Mouse (Mus musculus): ENCODE measurements at regions not wholly inside any gene's neighbourhood (a gene's known extent, or its start where the extent isn't known, plus 50 kb on each side); places are given as distances from the start of the nearest gene placed in this dataset.

- no peak for DNase-seq (ENCODE audit: low spot score in 2 of 2)
These were observed 65.1 kb upstream of the Tab2 start for GRCm38 (mm10) chr10:8020916-8021705.

DNA sequence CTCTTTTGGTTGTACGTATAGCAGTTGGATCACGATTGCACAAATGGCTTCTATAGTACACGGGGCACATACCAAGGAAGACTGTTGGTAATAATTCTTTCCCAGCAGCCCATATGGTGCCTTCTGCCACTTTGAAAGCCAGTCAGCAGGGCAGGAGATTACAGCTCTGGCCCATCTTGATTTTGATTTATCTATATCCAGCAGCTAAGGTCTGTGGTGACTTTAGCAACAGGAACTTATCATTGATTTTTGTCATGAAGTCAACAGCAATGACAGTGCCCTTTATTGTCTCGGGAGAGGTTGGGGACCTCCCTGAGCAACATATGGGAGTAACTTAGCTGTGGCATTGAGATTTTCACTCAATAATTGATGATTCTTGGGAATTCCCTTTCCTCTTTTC lies 64.1 kb upstream of the Tab2 start:
- no peak for DNase-seq (ENCODE audit: low spot score in 2 of 2)

DNA sequence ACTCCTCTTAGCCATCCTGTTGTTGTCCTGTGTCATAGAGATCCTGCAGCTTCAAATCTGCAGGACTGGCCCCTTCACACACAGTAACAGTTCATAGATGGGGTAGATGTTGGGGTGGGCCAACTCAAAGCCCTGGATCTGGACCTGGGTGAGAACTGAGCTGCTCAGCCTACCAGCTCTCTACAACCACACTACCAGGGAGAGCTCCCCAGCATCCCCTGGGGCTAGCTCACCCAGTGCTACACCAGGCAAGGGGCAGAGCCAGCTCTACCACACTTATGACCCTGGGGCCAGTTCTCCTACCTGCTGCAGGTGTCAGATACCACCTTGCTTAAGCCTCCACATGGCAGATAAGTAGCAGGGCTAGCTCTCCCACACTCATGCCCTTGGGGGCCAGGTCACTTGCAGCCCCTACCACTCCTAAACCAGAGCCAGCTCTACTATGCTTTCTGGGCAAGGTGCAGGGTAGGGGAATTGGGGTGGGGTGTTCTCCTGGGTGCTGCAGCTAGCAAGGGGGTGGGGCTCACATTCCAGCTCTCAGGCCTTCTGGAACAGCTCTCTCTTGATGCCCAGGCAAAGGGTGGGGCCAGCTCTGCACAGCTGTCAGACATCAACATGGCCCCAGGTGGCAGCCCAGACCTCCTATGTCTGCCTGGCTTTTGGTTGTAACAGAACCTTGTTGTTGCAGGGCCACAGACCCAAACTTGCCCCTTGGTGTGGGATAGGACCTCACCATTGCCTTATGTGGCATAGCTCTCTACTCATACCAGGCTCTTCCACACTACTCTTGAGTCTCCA lies 62.4 kb upstream of the Tab2 start:
- no peak for DNase-seq (ENCODE audit: low spot score in 2 of 2)

DNA sequence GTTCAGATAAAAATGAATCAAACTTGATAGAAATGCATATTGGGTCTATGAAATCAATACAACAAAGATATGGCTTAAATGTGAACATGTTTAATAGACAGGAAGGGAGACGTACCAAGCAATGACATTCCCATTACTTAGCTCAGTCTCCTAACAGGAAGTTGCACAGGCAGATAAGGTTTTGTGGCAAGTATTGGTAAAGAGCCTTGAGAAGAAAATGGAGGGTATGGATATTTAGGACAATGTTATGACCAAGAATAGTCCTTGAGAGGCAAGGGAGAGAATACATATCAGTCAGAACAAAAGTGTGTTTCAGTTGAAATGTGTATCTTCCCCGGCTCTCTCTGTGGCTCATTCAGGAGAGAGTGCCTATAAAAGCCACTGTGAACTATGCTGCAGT lies 60.7 kb upstream of the Tab2 start:
- no peak for DNase-seq (ENCODE audit: low spot score in 2 of 2)

DNA sequence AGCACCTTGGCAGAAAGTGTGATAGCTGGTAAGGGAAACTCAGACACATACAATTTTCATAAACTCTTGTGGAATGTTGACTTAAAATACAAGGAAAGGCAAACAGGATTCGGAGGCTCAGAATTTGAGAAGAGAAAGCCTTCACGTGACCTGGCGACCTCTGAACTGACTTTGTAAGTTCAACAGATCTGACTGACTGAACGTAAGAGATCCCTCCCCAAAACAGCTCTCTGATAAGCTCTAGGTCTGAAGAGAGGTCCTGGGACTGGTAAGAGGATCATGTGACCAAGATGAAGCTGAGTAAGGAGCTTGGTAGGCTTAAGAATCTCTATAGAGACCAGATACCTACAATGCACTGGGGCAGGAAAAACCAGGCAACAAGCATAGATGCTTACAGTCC lies 55.7 kb upstream of the Tab2 start:
- DNase-seq (ENCODE audit: low spot score in 2 of 2), result no peak

- no peak for DNase-seq (ENCODE audit: low spot score in 2 of 2)
These were observed 55.1 kb upstream of the Tab2 start for GRCm38 (mm10) chr10:8011138-8011537.

GRCm38 (mm10) chr10:8009855-8010254 lies 53.8 kb upstream of the Tab2 start:
- no peak for DNase-seq (ENCODE audit: low spot score in 2 of 2)

GRCm38 (mm10) chr10:8007990-8008368 lies 51.9 kb upstream of the Tab2 start:
- no peak for DNase-seq (ENCODE audit: low spot score in 2 of 2)

GRCm38 (mm10) chr10:8007286-8007989 lies 51.4 kb upstream of the Tab2 start:
- DNase-seq (ENCODE audit: low spot score in 2 of 2), result no peak

All from frontal cortex, postnatal 14 days (tissue).